Mouse (Mus musculus) midbrain, embryonic 11.5 days (tissue): ENCODE results near the gene Gatm. TPM values are rescaled to one million over a fixed set of nuclear protein-coding genes. Genes with fewer than 3 reads are reported as not detected.

Experiments
- ATAC-seq: fragments of 200-750 bp; cut with Nextera tagmentation; 2 replicates; pipeline ENCODE4 v1.8.0; 2017; ENCODE audit warnings: moderate TSS enrichment, moderate library complexity; ENCODE audit not compliant: low FRiP score
- DNase-seq: peaks from one replicate; pipeline ENCODE4 v3.0.0; 2015; ENCODE audit warnings: low spot score; ENCODE audit errors: missing footprints
- H3K27ac ChIP-seq: fragments of 300-500 bp; sonication (generic); 2 replicates; pipeline ENCODE4 v1.5.1; 2014; ENCODE audit warnings: low read depth, low read length
- H3K27me3 ChIP-seq: fragments of 300-500 bp; sonication (generic); 2 replicates; pipeline ENCODE4 v1.6.1; 2014; ENCODE audit warnings: mild to moderate bottlenecking, low read length, moderate library complexity, mixed read lengths; ENCODE audit not compliant: control insufficient read depth, insufficient read depth
- H3K36me3 ChIP-seq: fragments of 300-500 bp; sonication (generic); 2 replicates; pipeline ENCODE4 v1.6.1; 2014; ENCODE audit warnings: mild to moderate bottlenecking, low read length, moderate library complexity, mixed read lengths; ENCODE audit not compliant: control insufficient read depth, insufficient read depth
- H3K4me1 ChIP-seq: fragments of 300-500 bp; sonication (generic); 2 replicates; pipeline ENCODE4 v1.6.1; 2014; ENCODE audit warnings: low read length; ENCODE audit not compliant: control insufficient read depth, insufficient read depth
- H3K4me2 ChIP-seq: fragments of 300-500 bp; sonication (generic); 2 replicates; pipeline ENCODE4 v1.6.1; 2014; ENCODE audit warnings: mild to moderate bottlenecking, moderate library complexity
- H3K4me3 ChIP-seq: fragments of 300-500 bp; sonication (generic); 2 replicates; pipeline ENCODE4 v1.5.1; 2014; ENCODE audit warnings: low read depth, low read length
- H3K9ac ChIP-seq: fragments of 300-500 bp; sonication (generic); 2 replicates; pipeline ENCODE4 v1.6.1; 2014; ENCODE audit warnings: low read length
- H3K9me3 ChIP-seq: fragments of 300-500 bp; sonication (generic); 2 replicates; pipeline ENCODE4 v1.6.1; 2016; ENCODE audit warnings: low read length; ENCODE audit not compliant: control insufficient read depth
- WGBS: fragments of 180-500 bp; shearing (Covaris S2); extraction: QIAGEN DNeasy Blood & Tissue Kit; methylation state at CpG from one replicate; pipeline ENCODE4 v1.1.7; 2014; 5-methylcytosine and 5-hydroxymethylcytosine counted together
- polyA plus RNA-seq: library from polyadenylated mRNA; unstranded; fragments of >200 nt; fragmentation: Nextera tagmentation; extraction: Ambion mirVana; gene quantifications from 2 replicates; pipeline ENCODE4 v1.2.1, GENCODE M21; 2014

The Gatm gene
- 25.4 and 28.3 TPM in 2 replicates for polyA plus RNA-seq

DNA sequence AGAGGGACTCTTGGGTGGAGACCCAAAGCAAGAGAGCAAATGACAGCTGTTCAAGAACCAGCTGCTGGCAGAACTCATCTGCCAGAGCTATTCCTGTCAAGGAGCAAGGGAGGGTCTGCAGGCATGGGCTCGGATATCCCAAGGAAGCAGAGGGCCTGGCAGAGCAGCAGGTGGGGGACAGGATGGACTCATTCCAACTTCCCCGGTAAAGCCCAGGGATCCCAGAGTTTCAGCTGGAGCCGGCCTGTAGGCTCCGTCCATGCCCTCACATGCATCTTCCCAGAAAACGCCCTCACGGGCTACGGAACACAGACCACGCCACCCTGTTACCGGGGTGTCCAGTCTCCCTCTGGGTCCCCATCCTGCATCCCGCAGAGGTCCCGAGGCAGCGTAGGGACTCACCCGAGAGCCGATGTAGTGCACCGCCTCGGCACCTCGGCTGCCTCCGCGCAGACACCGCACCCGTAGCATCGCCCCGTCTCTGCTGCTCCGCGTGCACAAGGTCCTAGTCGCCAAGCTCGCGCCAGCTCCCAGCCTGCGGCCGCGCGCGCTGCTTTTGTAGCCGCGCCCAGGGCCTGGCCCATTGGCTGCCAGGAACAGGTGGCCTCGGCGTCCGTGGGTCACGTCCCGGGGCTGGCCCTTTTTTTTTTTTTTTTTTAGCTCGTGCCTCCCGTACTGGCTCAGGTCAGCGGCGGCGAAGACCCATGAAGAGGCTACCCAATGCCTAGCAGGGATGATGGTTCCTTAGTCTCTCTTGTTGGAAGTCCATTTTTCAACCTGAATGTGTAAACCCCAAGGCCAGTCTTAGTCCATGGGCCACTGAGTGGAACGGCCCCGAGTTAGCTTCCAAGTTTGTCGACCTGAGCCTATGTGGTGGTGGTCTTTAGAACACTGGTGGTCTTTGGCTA lies at the start of gene Gatm:
Gatm (minus strand) TSS at position 558 of the 908 bp plus-strand sequence.
- WGBS: 2% methylated on average over 47 of the region's 48 CpGs
- Histone ChIP-seq H3K4me3 (peak within 1 kb of the TSS; percentile 51), H3K27me3 (no peaks in the 10 kb centered on the region; the same call in 1 of the 2 replicates), H3K4me1 (no peaks in the 10 kb centered on the region), H3K36me3 (no peaks in the 10 kb centered on the region), H3K4me2 (peak within 1 kb of the TSS; percentile 80), H3K9me3 (no peaks in the 10 kb centered on the region), H3K27ac (no peak within 1 kb of the TSS), H3K9ac (peak within 1 kb of the TSS; percentile 79)
- DNase-seq (peak; percentile 95), ATAC-seq (peak; percentile 99)

DNA sequence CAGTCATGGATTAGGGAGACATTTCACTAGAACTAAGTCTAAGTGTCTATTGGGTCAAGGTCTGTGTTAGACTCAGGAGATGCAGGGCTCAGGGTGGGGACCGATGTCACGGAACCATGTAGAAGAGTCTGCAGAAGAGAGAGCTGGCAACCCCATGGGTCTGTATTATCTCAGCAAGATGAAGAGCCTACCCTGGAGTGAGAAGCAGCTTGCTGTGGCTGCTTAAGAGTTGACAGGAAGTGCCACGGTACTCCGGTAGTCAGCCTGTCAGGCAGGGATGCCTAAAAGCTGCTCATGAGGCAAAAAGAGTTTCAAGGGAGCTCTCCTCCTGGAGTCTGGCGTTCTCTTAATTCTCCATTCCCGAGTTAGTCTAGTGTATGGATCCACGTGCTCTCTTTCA lies 48.7 kb upstream of the Gatm start:
- Histone ChIP-seq H3K36me3 (no peaks in the 10 kb centered on the region), H3K4me1 (no peaks in the 10 kb centered on the region), H3K27me3 (no peaks in the 10 kb centered on the region), H3K4me2 (no peak overlapping the region), H3K4me3 (no peak overlapping the region), H3K9me3 (no peaks in the 10 kb centered on the region), H3K27ac (no peak overlapping the region), H3K9ac (no peak overlapping the region)
- ATAC-seq (no peak), DNase-seq (no peak)
- 84% methylated on average over 7 of the region's 7 CpGs for WGBS

DNA sequence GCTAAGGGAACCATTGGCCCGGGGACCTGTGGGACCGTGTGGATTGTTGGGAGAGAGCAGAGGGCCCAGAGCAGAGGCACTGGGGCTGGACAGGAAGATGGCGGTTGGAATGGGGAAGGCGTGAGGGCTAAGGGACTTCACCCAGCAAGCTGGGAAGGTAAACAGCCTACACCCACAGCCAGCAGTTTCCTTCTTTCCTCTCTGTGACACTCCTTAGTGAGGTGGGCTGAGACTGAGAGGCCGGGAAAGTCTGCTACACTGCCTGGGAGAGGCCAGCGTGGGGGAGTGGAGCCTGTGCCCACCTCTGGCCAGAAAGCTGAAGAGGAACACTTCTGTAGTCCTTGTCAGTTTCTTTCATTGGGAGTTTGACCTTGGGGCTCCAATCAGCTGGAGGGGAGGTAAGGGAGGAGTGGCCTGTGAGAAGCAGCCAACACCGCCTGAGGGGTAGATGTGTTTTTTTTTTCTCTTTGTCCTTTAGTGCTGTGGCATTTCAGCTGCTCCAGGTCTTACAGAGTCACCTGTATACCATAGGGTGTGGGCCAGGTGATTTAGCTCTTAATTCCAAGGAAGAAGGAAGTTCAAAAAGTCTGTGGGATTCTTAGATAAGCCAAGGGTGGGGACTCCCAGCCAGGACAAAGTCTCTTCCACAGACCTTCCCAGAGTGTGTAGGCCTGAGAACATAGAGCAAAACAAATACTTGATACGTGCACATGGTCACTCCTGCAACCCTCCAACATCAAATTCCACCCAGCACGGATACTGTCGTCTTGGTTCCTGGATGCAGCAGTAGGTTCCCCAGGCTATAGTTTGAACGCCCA lies 46.8 kb upstream of the Gatm start:
- Histone ChIP-seq H3K4me2 (no peak overlapping the region), H3K9me3 (no peaks in the 10 kb centered on the region), H3K27ac (no peak overlapping the region), H3K36me3 (no peaks in the 10 kb centered on the region), H3K9ac (no peak overlapping the region), H3K4me1 (no peaks in the 10 kb centered on the region), H3K27me3 (no peaks in the 10 kb centered on the region), H3K4me3 (no peak overlapping the region)
- DNase-seq: no peak
- WGBS: 87% methylated on average over 11 of the region's 11 CpGs
- no peak for ATAC-seq

DNA sequence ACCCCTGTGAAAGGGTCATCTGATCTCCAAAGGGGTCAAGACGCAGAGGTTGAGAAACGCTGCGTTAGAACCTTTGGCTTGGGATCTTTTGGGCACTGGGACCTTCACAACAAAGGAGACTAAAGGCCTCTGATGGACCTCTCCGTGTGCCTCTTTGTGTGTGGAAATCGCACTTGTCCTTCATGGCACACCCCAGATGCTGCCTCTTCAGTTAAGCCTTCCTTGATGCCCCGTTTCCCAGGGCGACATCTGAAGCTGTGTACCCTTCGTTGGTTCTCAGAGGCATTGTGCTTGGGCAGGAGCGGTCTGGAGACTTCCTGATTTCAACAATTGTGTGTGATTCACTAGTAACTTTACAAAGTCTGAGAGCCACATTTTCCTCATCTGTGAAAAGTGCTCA lies 45.7 kb upstream of the Gatm start:
- no peak for DNase-seq
- Histone ChIP-seq H3K36me3 (no peaks in the 10 kb centered on the region), H3K4me2 (no peak overlapping the region), H3K4me1 (no peaks in the 10 kb centered on the region), H3K27me3 (no peaks in the 10 kb centered on the region), H3K9ac (no peak overlapping the region), H3K4me3 (no peak overlapping the region), H3K27ac (no peak overlapping the region), H3K9me3 (no peaks in the 10 kb centered on the region)
- 61% methylated on average over 9 of the region's 9 CpGs for WGBS
- no peak for ATAC-seq

DNA sequence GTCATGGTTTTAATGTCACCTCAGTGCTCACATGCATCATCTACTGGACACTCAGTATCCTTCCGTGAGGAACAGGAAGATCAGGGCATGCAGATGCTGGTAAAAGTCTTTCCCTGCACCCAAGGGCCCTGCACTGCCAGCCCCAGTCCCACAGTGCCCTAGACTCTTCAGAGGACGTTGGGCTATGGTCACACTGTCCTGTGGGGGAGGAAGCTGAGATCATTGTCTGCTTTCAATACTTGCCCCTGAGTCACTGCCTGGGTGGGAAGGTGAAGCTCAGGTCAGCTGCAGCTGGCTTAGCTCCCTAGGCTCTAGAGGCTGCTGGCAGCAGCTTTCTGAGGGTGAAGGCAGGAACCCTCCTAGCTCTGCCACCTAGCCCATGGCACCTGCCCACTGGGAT lies 44.9 kb upstream of the Gatm start:
- 80% methylated on average over 2 of the region's 2 CpGs for WGBS
- Histone ChIP-seq H3K36me3 (no peaks in the 10 kb centered on the region), H3K9me3 (no peaks in the 10 kb centered on the region), H3K27me3 (no peaks in the 10 kb centered on the region), H3K4me3 (no peak overlapping the region), H3K27ac (no peak overlapping the region), H3K9ac (no peak overlapping the region), H3K4me1 (no peaks in the 10 kb centered on the region), H3K4me2 (no peak overlapping the region)
- DNase-seq (no peak), ATAC-seq (no peak)

DNA sequence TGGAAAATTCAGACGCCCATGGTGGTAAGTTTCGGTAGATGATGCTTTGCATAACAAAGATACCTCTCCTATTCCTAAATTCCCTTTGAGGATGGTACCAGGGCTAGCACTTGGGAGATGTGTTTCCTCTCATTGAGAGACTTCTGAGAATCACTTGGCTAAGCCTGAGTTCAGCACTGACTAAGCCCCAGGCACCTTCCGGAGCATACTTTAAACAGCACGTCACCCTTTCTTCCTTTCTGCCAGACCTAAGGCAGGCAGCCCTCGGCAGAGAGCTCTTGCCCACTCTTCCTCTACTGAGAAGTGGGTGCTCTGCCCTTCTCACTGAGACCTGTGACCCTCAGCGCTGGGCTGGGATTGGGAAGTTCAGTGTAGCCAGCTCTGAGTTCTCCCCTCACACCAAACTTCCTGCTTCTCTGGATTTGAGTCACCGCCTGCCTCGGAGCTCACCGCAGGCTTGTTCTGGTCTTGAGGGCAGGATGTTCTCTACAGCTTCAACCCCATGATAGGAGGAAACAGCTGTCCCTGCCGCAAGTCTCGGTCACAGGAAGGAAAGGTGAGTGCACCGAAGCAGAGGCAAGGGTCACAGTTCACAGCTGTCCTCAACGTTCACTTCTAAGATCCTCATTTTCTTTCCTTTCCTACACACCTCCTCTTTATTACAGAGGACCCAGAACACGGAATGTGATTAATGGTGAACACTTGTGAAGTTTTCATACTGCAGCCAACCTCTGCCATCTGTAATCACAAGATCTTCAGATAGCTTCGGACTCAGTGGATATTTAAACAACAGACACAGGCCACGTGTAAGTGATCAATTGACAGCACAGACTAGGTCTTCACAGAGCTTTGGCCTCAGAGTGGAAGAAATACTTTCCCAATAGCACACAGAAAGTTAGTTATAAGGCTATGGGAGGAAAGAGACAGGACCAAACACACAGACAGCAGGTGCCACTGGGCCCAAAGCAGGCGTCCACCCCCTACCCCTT lies 41.3 kb upstream of the Gatm start:
- H3K36me3 ChIP-seq: no peaks in the 10 kb centered on the region
- H3K4me2 ChIP-seq: no peak overlapping the region
- no peak overlapping the region for H3K27ac ChIP-seq
- WGBS: 76% methylated on average over 17 of the region's 17 CpGs
- ATAC-seq: no peak
- H3K9ac ChIP-seq: no peak overlapping the region
- no peaks in the 10 kb centered on the region for H3K9me3 ChIP-seq
- no peak overlapping the region for H3K4me3 ChIP-seq
- H3K27me3 ChIP-seq: no peaks in the 10 kb centered on the region
- peak; percentile 28 for DNase-seq
- H3K4me1 ChIP-seq: no peaks in the 10 kb centered on the region

DNA sequence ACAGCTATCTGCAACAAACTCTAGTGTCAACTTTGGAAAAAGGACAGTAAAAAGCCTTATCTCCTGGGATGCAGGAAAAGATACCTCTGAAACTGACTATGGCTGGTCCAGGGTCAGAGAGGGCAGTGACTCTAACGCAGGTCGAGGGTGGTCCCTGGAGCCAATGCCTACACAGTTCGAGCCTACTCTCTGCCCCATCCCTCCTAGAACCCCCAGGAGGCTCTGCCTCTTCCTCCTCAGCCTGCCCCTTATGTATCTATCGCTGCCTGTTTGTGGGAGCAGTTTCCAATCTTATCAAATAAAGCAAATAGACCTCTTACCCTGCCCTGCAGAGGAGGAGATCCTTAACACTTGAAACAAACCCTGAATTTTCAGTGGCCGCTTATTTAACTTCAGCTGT lies 27.6 kb upstream of the Gatm start:
- peaks cover 7% of the 10 kb centered on the region for H3K27me3 ChIP-seq
- no peak overlapping the region for H3K9ac ChIP-seq
- no peak overlapping the region for H3K4me3 ChIP-seq
- no peak overlapping the region for H3K4me2 ChIP-seq
- no peaks in the 10 kb centered on the region for H3K36me3 ChIP-seq
- H3K27ac ChIP-seq: no peak overlapping the region
- ATAC-seq (no peak), DNase-seq (peak; percentile 44)
- no peaks in the 10 kb centered on the region for H3K4me1 ChIP-seq
- 39% methylated on average over 5 of the region's 5 CpGs for WGBS
- no peaks in the 10 kb centered on the region for H3K9me3 ChIP-seq

DNA sequence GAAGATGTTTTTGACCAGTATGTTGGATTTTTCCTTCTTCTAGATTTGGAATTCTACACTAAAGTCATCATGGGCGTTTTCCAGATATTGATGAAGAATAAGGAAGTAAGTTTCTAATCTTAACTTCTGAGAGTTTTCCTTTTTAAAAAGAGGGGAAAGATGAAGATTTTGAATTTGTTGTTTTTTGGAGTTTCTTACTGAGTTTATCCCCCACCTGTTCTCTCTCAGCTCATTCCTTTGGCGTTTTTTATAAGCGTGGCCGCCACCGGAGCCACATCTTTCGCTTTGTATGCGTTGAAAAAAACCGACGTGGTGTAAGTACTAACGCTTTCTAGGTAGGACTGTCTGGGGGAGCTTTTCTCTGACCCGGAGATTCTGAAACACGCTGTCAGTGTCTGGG lies 26.9 kb upstream of the Gatm start:
- peaks cover 7% of the 10 kb centered on the region for H3K27me3 ChIP-seq
- ATAC-seq (no peak), DNase-seq (no peak)
- H3K4me2 ChIP-seq: peak overlapping the region; percentile 67
- H3K4me1 ChIP-seq: no peaks in the 10 kb centered on the region
- H3K36me3 ChIP-seq: peaks cover 4% of the 10 kb centered on the region
- 33% methylated on average over 12 of the region's 12 CpGs for WGBS
- H3K9ac ChIP-seq: peak overlapping the region; percentile 57
- no peak overlapping the region for H3K27ac ChIP-seq
- H3K9me3 ChIP-seq: no peaks in the 10 kb centered on the region
- H3K4me3 ChIP-seq: peak overlapping the region; percentile 40
